Mouse (Mus musculus) forebrain, embryonic 10.5 days (tissue): ENCODE data around the gene Kazn. TPM values are rescaled to one million over a fixed set of nuclear protein-coding genes. Genes with fewer than 3 reads are reported as not detected.

Source experiments
- DNase-seq: peaks from one replicate; pipeline ENCODE4 v3.0.0-alpha.2; 2017; ENCODE audit warnings: low spot score; ENCODE audit errors: extremely low spot score
- H3K27ac ChIP-seq: fragments of 300-500 bp; sonication (generic); 2 replicates; pipeline ENCODE4 v1.5.1; 2016; ENCODE audit warnings: mild to moderate bottlenecking
- H3K27me3 ChIP-seq: fragments of 300-500 bp; sonication (generic); 2 replicates; pipeline ENCODE4 v1.6.1; 2016; ENCODE audit warnings: mild to moderate bottlenecking; ENCODE audit not compliant: poor library complexity, severe bottlenecking
- H3K36me3 ChIP-seq: fragments of 300-500 bp; sonication (generic); replicated peaks from 2 replicates; pipeline ENCODE4 v1.6.1; 2016; ENCODE audit warnings: mild to moderate bottlenecking, moderate library complexity
- H3K4me1 ChIP-seq: fragments of 300-500 bp; sonication (generic); 2 replicates; pipeline ENCODE4 v1.6.1; 2016
- H3K4me3 ChIP-seq: fragments of 300-500 bp; sonication (generic); 2 replicates; pipeline ENCODE4 v1.5.1; 2016; ENCODE audit warnings: mild to moderate bottlenecking, moderate library complexity
- H3K9me3 ChIP-seq: fragments of 300-500 bp; sonication (generic); 2 replicates; pipeline ENCODE4 v1.6.1; 2016; ENCODE audit warnings: mild to moderate bottlenecking, moderate library complexity
- WGBS: fragments of 180-500 bp; shearing (Covaris S2); methylation state at CpG from one replicate; pipeline ENCODE4 v1.1.7; 2016; 5-methylcytosine and 5-hydroxymethylcytosine counted together
- polyA plus RNA-seq: library from polyadenylated mRNA; unstranded; fragments of >200 nt; fragmentation: Nextera tagmentation; extraction: Ambion mirVana; gene quantifications from 2 replicates; pipeline ENCODE4 v1.2.1, GENCODE M21; 2016

The Kazn gene
- polyA plus RNA-seq, 1 experiment from 2014 or later, result 11.4 TPM

GRCm38 (mm10) chr4:142074060-142074732, 165.0 kb downstream of the Kazn start:
- Histone ChIP-seq H3K9me3 (no peaks in the 10 kb centered on the region), H3K27me3 (peaks cover 86% of the 10 kb centered on the region), H3K4me3 (no peak overlapping the region), H3K36me3 (no peaks in the 10 kb centered on the region), H3K4me1 (peaks cover 59% of the 10 kb centered on the region), H3K27ac (no peak overlapping the region)
- DNase-seq, result no peak
- 60% methylated on average over 13 of the region's 13 CpGs for WGBS

DNA sequence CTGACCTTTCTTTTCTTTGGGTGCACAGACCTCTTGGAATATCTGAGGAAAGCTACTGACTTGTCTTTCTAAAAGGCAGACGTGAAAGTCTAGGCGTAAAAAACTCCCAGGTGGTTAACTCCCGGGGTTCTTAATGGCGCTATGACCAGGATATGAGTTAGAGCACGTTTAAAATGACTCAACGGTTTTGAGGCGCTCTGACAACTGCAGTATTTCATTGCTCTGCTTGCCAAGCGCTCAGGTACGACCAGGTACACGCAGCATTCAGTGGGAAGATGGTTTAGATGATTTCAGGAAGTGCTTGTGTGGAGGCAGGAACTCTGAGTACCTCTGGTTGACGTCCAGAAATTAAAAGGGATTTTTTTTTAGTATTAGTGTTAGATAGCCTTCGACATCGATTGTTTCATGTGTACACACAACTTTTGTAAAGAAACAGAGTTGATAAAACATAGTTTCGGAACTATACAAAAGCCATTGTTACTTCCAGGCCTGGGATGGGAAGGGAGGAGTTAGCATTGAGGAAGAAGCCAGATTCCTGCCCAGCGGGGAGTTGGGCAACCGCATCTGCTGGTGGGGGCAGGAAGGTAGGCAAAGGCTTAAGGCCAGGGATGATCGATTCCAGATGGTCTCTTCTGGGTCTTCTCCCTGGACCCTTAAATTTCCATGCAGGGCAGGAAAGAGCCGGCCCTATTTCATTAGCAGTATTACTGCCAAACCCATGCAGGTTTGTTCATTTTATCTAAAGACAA, 167.8 kb downstream of the Kazn start:
- H3K36me3 ChIP-seq, result no peaks in the 10 kb centered on the region
- DNase-seq, result no peak
- peaks cover 66% of the 10 kb centered on the region for H3K4me1 ChIP-seq
- H3K27ac ChIP-seq, result no peak overlapping the region; the same call in 1 of the 2 replicates
- 8% methylated on average over 18 of the region's 18 CpGs for WGBS
- H3K4me3 ChIP-seq, result no peak overlapping the region
- no peaks in the 10 kb centered on the region for H3K9me3 ChIP-seq
- H3K27me3 ChIP-seq, result peaks cover 96% of the 10 kb centered on the region

- no peak for DNase-seq
- no peaks in the 10 kb centered on the region for H3K36me3 ChIP-seq
- no peak overlapping the region; the same call in 1 of the 2 replicates for H3K27ac ChIP-seq
- peaks cover 72% of the 10 kb centered on the region for H3K4me1 ChIP-seq
- WGBS, result 8% methylated on average over 8 of the region's 8 CpGs
- no peaks in the 10 kb centered on the region for H3K9me3 ChIP-seq
- H3K4me3 ChIP-seq, result no peak overlapping the region
- peaks cover 96% of the 10 kb centered on the region for H3K27me3 ChIP-seq
Observed at GRCm38 (mm10) chr4:142070840-142071239, 168.4 kb downstream of the Kazn start.

- no peak for DNase-seq
- Histone ChIP-seq H3K36me3 (no peaks in the 10 kb centered on the region), H3K27ac (peak overlapping the region; percentile 74; the same call in 1 of the 2 replicates), H3K27me3 (peaks cover 83% of the 10 kb centered on the region), H3K4me3 (no peak overlapping the region), H3K9me3 (no peaks in the 10 kb centered on the region), H3K4me1 (peaks cover 61% of the 10 kb centered on the region)
- 22% methylated on average over 18 of the region's 18 CpGs for WGBS
Observed at GRCm38 (mm10) chr4:142068899-142069812, 170.0 kb downstream of the Kazn start.

- WGBS, result 76% methylated on average over 4 of the region's 4 CpGs
- Histone ChIP-seq H3K4me3 (no peak overlapping the region), H3K27me3 (peaks cover 58% of the 10 kb centered on the region), H3K4me1 (peaks cover 56% of the 10 kb centered on the region), H3K27ac (no peak overlapping the region), H3K36me3 (no peaks in the 10 kb centered on the region), H3K9me3 (no peaks in the 10 kb centered on the region)
- no peak for DNase-seq
Observed at GRCm38 (mm10) chr4:142066576-142066975, 172.6 kb downstream of the Kazn start.

DNA sequence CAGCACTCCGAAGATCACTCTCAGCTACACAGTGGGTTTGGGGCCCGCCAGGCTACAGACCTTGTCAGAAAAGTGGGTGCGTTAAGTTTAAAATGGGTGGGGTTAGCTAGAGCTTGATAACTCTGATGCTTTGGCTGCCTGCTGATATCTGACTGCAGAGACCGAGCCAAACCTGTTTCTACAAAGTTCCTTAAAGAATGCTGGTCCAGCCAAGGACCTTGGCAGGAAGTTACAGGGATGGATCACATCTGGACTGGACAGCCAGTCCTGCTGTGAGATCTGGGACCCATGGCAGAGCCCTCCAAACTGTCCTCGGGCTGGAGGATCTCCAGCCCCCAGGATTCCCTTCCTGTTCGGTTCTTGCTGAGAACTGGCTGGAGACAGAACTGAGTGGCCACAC, 173.4 kb downstream of the Kazn start:
- no peaks in the 10 kb centered on the region for H3K36me3 ChIP-seq
- H3K4me1 ChIP-seq, result peaks cover 56% of the 10 kb centered on the region
- H3K27me3 ChIP-seq, result peaks cover 51% of the 10 kb centered on the region
- no peaks in the 10 kb centered on the region for H3K9me3 ChIP-seq
- no peak overlapping the region for H3K27ac ChIP-seq
- H3K4me3 ChIP-seq, result no peak overlapping the region
- WGBS, result 71% methylated on average over 6 of the region's 6 CpGs
- DNase-seq, result no peak

- WGBS, result 87% methylated on average over 8 of the region's 8 CpGs
Observed at GRCm38 (mm10) chr4:142065270-142065669, 173.9 kb downstream of the Kazn start.

GRCm38 (mm10) chr4:142064582-142065228, 174.5 kb downstream of the Kazn start:
- DNase-seq, result no peak
- Histone ChIP-seq H3K4me3 (no peak overlapping the region), H3K4me1 (peaks cover 51% of the 10 kb centered on the region), H3K27ac (no peak overlapping the region), H3K36me3 (no peaks in the 10 kb centered on the region), H3K27me3 (peaks cover 39% of the 10 kb centered on the region), H3K9me3 (no peaks in the 10 kb centered on the region)
- 92% methylated on average over 11 of the region's 11 CpGs for WGBS

More at GRCm38 (mm10) chr4:142065270-142065669, 173.9 kb downstream of the Kazn start:
- peaks cover 45% of the 10 kb centered on the region for H3K27me3 ChIP-seq
- no peak for DNase-seq
- no peaks in the 10 kb centered on the region for H3K36me3 ChIP-seq
- H3K27ac ChIP-seq, result no peak overlapping the region
- H3K9me3 ChIP-seq, result no peaks in the 10 kb centered on the region
- peaks cover 56% of the 10 kb centered on the region for H3K4me1 ChIP-seq
- no peak overlapping the region for H3K4me3 ChIP-seq

DNA sequence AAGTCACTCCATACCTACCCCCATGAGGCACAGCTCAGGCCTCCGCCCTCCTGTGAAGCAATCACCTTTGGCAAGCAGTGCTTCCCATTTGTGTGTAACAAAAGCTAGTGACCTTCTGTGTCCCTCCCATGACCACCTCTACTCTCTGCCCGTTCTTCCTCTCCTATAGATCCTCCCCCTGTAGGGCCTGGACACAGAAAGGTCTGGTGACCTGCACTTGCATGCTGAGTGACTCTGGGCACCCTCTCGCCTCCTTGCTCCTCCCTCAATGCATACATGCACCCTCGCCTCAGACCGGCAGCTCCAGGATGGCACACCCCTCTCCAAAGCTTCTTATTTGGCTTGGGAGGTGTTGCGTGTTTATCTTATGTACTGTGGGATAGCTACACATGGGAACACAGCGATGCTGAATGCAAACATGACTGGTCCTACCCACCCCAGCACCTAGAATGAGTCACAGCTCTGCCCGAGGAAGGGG, 176.1 kb downstream of the Kazn start:
- H3K4me1 ChIP-seq, result peaks cover 40% of the 10 kb centered on the region
- 89% methylated on average over 8 of the region's 8 CpGs for WGBS
- no peak for DNase-seq
- H3K27me3 ChIP-seq, result peaks cover 23% of the 10 kb centered on the region
- H3K27ac ChIP-seq, result no peak overlapping the region
- no peaks in the 10 kb centered on the region for H3K36me3 ChIP-seq
- H3K4me3 ChIP-seq, result no peak overlapping the region
- H3K9me3 ChIP-seq, result no peaks in the 10 kb centered on the region

GRCm38 (mm10) chr4:142061485-142062240, 177.5 kb downstream of the Kazn start:
- Histone ChIP-seq H3K4me1 (peaks cover 39% of the 10 kb centered on the region), H3K27ac (no peak overlapping the region), H3K36me3 (no peaks in the 10 kb centered on the region), H3K4me3 (no peak overlapping the region), H3K9me3 (no peaks in the 10 kb centered on the region), H3K27me3 (peaks cover 10% of the 10 kb centered on the region; the same call in 1 of the 2 replicates)
- DNase-seq, result no peak
- WGBS, result 78% methylated on average over 23 of the region's 23 CpGs

- peak overlapping the region; percentile 58 for H3K27ac ChIP-seq
- H3K9me3 ChIP-seq, result no peaks in the 10 kb centered on the region
- 0 out of 2 replicates have a peak, but pooled peaks cover under 1% of the 10 kb centered on the region for H3K27me3 ChIP-seq
- DNase-seq, result no peak
- no peaks in the 10 kb centered on the region for H3K36me3 ChIP-seq
- H3K4me3 ChIP-seq, result no peak overlapping the region
- 74% methylated on average over 18 of the region's 18 CpGs for WGBS
- H3K4me1 ChIP-seq, result peaks cover 29% of the 10 kb centered on the region
Observed at GRCm38 (mm10) chr4:142060455-142061378, 178.5 kb downstream of the Kazn start.
